Mouse (Mus musculus): Measurements from ENCODE around the gene Tiam2.

DNA sequence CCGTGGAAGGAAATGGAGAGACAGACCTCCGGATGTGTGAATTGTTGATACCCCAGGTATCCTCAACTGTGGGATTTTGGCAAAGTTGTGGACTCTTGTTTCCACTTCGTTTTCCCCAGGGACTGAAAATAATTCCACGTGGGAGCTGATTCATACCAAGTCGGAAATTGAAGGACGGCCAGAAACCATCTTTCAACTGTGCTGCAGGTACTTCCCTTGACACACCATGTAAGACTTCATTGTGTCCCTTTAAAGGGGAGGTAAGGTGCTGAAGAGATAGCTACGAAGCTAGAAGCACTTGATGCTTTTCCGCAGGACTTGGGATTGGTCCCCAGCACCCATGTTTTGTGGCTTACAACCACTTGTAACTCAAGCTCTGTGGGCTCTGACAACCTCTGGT lies 189.5 kb downstream of the Tiam2 start:
- no peak for TF ChIP-seq EP300 (IDR thresholded peaks at IDR 0.05; ENCODE audit: low read depth)
- no peak for TF ChIP-seq CTCF (IDR thresholded peaks at IDR 0.05; ENCODE audit: low read depth)

Measured in liver, postnatal 0 days (tissue).